Mouse (Mus musculus): ENCODE results near the gene Ndufs5. TPM values are rescaled to one million over a fixed set of nuclear protein-coding genes. Genes with fewer than 3 reads are reported as not detected.

The Ndufs5 gene
- polyA plus RNA-seq, 1 experiment from 2014 or later: 324 TPM

GRCm38 (mm10) chr4:123686368-123687024 is 31.5 kb downstream of the Ndufs5 start:
- H3K27me3 ChIP-seq: peaks cover 17% of the 10 kb centered on the region
- WGBS: under 1% methylated on average over 56 of the region's 56 CpGs
- H3K4me3 ChIP-seq: peak overlapping the region; percentile 81
- H3K27ac ChIP-seq: peak overlapping the region; percentile 28; the same call in 1 of the 2 replicates
- H3K9ac ChIP-seq: peak overlapping the region; percentile 85
- peaks cover 24% of the 10 kb centered on the region for H3K4me1 ChIP-seq
- peak; percentile 15; the same call in 1 of the 2 replicates for ATAC-seq (ENCODE audit: insufficient number of reproducible peaks, insufficient read depth, low FRiP score, low TSS enrichment, low read depth)
- no peaks in the 10 kb centered on the region for H3K36me3 ChIP-seq
- H3K9me3 ChIP-seq: no peaks in the 10 kb centered on the region
- peak overlapping the region; percentile 100 for H3K4me2 ChIP-seq

GRCm38 (mm10) chr4:123685506-123686242 is 32.3 kb downstream of the Ndufs5 start:
- Histone ChIP-seq H3K27me3 (peaks cover 17% of the 10 kb centered on the region), H3K27ac (no peak overlapping the region), H3K4me1 (peaks cover 32% of the 10 kb centered on the region), H3K4me3 (peak overlapping the region; percentile 81), H3K36me3 (no peaks in the 10 kb centered on the region), H3K9ac (peak overlapping the region; percentile 27; the same call in 1 of the 2 replicates), H3K4me2 (peak overlapping the region; percentile 100), H3K9me3 (no peaks in the 10 kb centered on the region)
- WGBS: 52% methylated on average over 8 of the region's 8 CpGs
- ATAC-seq (ENCODE audit: insufficient number of reproducible peaks, insufficient read depth, low FRiP score, low TSS enrichment, low read depth): no peak

DNA sequence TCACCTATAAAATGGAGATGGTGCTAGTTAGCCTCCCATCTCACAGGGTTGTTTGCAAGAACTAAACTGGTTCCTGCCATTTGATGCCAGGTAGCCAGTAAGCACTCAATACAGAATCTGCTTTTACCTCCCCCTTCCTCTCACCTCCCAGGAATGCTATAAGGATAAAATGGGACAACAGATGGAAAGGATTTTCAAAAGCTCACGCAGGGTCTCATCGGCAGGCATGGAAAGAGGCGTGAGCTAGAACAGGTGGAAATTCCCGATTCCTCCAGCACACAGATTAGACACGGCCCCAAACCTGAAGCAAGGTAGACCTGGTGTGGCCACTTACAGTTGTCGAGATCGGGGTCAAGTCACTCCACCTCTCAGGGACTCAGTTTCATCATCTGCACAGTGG is 33.0 kb downstream of the Ndufs5 start:
- H3K36me3 ChIP-seq: no peaks in the 10 kb centered on the region
- H3K27me3 ChIP-seq: peaks cover 17% of the 10 kb centered on the region
- no peak overlapping the region for H3K9ac ChIP-seq
- no peak for ATAC-seq (ENCODE audit: insufficient number of reproducible peaks, insufficient read depth, low FRiP score, low TSS enrichment, low read depth)
- H3K4me1 ChIP-seq: peaks cover 35% of the 10 kb centered on the region
- H3K27ac ChIP-seq: no peak overlapping the region
- 60% methylated on average over 7 of the region's 7 CpGs for WGBS
- no peaks in the 10 kb centered on the region for H3K9me3 ChIP-seq
- no peak overlapping the region; the same call in 1 of the 2 replicates for H3K4me2 ChIP-seq
- no peak overlapping the region for H3K4me3 ChIP-seq

DNA sequence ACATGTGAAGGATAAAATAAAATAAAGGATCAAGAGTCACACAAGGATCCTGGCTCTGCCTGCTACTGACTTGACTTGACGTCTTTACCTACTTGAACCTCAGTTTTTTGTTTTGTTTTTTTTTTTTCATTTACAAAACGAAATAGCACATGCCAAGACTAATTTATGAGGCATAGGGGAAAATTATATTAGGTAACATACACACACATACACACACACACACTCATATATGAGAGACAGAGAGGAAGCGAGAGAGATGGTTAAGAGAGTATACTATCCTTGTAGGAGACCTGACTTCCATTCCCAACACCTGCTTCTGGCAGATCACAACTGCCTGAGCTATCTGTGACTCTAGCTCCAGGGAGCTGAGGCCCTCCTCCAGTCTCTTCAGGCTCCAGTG is 33.7 kb downstream of the Ndufs5 start, which contains the start of gene Macf1:
TSS of gene Macf1 (minus strand) at position 101 of the 400 bp plus-strand sequence.
- ATAC-seq (ENCODE audit: insufficient number of reproducible peaks, insufficient read depth, low FRiP score, low TSS enrichment, low read depth): no peak
- H3K36me3 ChIP-seq: no peaks in the 10 kb centered on the region
- no peak within 1 kb of the TSS for H3K4me3 ChIP-seq
- 83% methylated on average over 3 of the region's 3 CpGs for WGBS
- H3K27me3 ChIP-seq: peaks cover 17% of the 10 kb centered on the region
- no peak within 1 kb of the TSS for H3K27ac ChIP-seq
- H3K4me1 ChIP-seq: peaks cover 35% of the 10 kb centered on the region
- no peak within 1 kb of the TSS for H3K9ac ChIP-seq
- H3K9me3 ChIP-seq: no peaks in the 10 kb centered on the region
- no peak within 1 kb of the TSS for H3K4me2 ChIP-seq

GRCm38 (mm10) chr4:123682291-123682690 is 35.7 kb downstream of the Ndufs5 start:
- peaks cover 17% of the 10 kb centered on the region for H3K27me3 ChIP-seq
- H3K4me3 ChIP-seq: no peak overlapping the region
- WGBS: 88% methylated on average over 8 of the region's 8 CpGs
- H3K4me2 ChIP-seq: no peak overlapping the region
- H3K4me1 ChIP-seq: peaks cover 35% of the 10 kb centered on the region
- H3K9me3 ChIP-seq: no peaks in the 10 kb centered on the region
- H3K9ac ChIP-seq: no peak overlapping the region
- no peaks in the 10 kb centered on the region for H3K36me3 ChIP-seq
- no peak overlapping the region for H3K27ac ChIP-seq
- no peak for ATAC-seq (ENCODE audit: insufficient number of reproducible peaks, insufficient read depth, low FRiP score, low TSS enrichment, low read depth)

- Histone ChIP-seq H3K4me3 (no peak overlapping the region), H3K4me2 (no peak overlapping the region), H3K36me3 (no peaks in the 10 kb centered on the region), H3K27me3 (peaks cover 9% of the 10 kb centered on the region), H3K4me1 (peaks cover 41% of the 10 kb centered on the region), H3K27ac (no peak overlapping the region), H3K9ac (no peak overlapping the region), H3K9me3 (no peaks in the 10 kb centered on the region)
- 39% methylated on average over 7 of the region's 7 CpGs for WGBS
- no peak for ATAC-seq (ENCODE audit: insufficient number of reproducible peaks, insufficient read depth, low FRiP score, low TSS enrichment, low read depth)
These were observed 37.0 kb downstream of the Ndufs5 start for GRCm38 (mm10) chr4:123680962-123681361.

DNA sequence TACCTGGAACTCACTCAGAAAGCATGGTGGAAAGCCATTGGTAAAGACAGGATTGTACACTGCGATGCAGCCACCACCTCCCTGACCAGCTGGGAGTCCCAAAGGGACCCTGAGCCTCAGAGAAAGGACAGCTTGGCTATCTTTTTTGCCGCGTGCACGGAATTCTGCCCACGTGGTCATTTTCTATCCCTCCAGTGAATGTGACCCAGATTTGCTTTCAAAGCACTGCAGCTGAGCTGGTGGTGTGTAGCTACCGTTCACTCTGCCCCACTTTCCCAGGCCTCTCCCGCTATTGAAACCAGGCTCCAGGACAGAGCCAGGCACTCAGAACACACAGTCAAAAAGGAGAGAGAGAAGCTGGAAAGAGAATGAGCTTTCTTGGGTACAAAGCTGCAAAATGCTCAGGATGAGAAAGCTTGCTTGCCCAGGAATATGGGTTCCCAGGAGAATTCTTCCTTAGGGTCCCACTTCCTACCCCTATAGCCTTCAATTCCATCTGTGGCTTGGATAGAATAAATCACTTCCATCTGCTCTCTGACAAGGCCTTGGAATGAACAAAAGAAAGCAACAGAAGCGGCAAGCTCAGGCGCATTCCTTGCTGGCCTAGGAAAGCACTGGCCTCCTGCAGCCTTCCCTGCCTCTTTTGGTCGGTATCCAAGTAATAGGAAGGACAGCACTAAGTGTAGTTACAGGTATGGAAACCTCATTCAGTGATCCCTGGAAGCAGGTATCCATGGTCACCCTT is 40.8 kb downstream of the Ndufs5 start:
- Histone ChIP-seq H3K9me3 (no peaks in the 10 kb centered on the region), H3K4me2 (peak overlapping the region; percentile 22), H3K4me3 (no peak overlapping the region), H3K4me1 (peaks cover 40% of the 10 kb centered on the region), H3K27ac (peak overlapping the region; percentile 83), H3K9ac (peak overlapping the region; percentile 54), H3K36me3 (no peaks in the 10 kb centered on the region), H3K27me3 (no peaks in the 10 kb centered on the region)
- 26% methylated on average over 10 of the region's 10 CpGs for WGBS
- ATAC-seq (ENCODE audit: insufficient number of reproducible peaks, insufficient read depth, low FRiP score, low TSS enrichment, low read depth): no peak

- no peak for ATAC-seq (ENCODE audit: insufficient number of reproducible peaks, insufficient read depth, low FRiP score, low TSS enrichment, low read depth)
- H3K4me1 ChIP-seq: peaks cover 24% of the 10 kb centered on the region
- no peak overlapping the region for H3K27ac ChIP-seq
- no peaks in the 10 kb centered on the region for H3K27me3 ChIP-seq
- no peak overlapping the region for H3K9ac ChIP-seq
- peaks cover 10% of the 10 kb centered on the region; the same call in 1 of the 2 replicates for H3K36me3 ChIP-seq
- no peaks in the 10 kb centered on the region for H3K9me3 ChIP-seq
- no peak overlapping the region for H3K4me3 ChIP-seq
- H3K4me2 ChIP-seq: no peak overlapping the region
These were observed 47.4 kb downstream of the Ndufs5 start for GRCm38 (mm10) chr4:123670598-123670997.

- no peak overlapping the region for H3K9ac ChIP-seq
- peaks cover 24% of the 10 kb centered on the region for H3K4me1 ChIP-seq
- peaks cover 10% of the 10 kb centered on the region; the same call in 1 of the 2 replicates for H3K36me3 ChIP-seq
- H3K4me3 ChIP-seq: no peak overlapping the region
- 66% methylated on average over 6 of the region's 6 CpGs for WGBS
- no peaks in the 10 kb centered on the region for H3K9me3 ChIP-seq
- no peak overlapping the region for H3K4me2 ChIP-seq
- H3K27me3 ChIP-seq: no peaks in the 10 kb centered on the region
- ATAC-seq (ENCODE audit: insufficient number of reproducible peaks, insufficient read depth, low FRiP score, low TSS enrichment, low read depth): no peak
- no peak overlapping the region for H3K27ac ChIP-seq
These were observed 48.3 kb downstream of the Ndufs5 start for GRCm38 (mm10) chr4:123669696-123670095.

- peaks cover 10% of the 10 kb centered on the region; the same call in 1 of the 2 replicates for H3K36me3 ChIP-seq
- H3K9me3 ChIP-seq: no peaks in the 10 kb centered on the region
- H3K4me1 ChIP-seq: peaks cover 35% of the 10 kb centered on the region
- no peak for ATAC-seq (ENCODE audit: insufficient number of reproducible peaks, insufficient read depth, low FRiP score, low TSS enrichment, low read depth)
- H3K27ac ChIP-seq: peak overlapping the region; percentile 12; the same call in 1 of the 2 replicates
- H3K4me3 ChIP-seq: no peak overlapping the region
- 32% methylated on average over 1 of the region's 1 CpGs for WGBS
- no peak overlapping the region for H3K9ac ChIP-seq
- H3K27me3 ChIP-seq: no peaks in the 10 kb centered on the region
- H3K4me2 ChIP-seq: no peak overlapping the region
These were observed 50.6 kb downstream of the Ndufs5 start for GRCm38 (mm10) chr4:123667260-123667867.

GRCm38 (mm10) chr4:123666517-123666916 is 51.5 kb downstream of the Ndufs5 start:
- Histone ChIP-seq H3K27me3 (no peaks in the 10 kb centered on the region), H3K36me3 (peaks cover 8% of the 10 kb centered on the region; the same call in 1 of the 2 replicates), H3K4me3 (no peak overlapping the region), H3K9me3 (no peaks in the 10 kb centered on the region), H3K4me1 (peaks cover 43% of the 10 kb centered on the region), H3K9ac (no peak overlapping the region), H3K4me2 (no peak overlapping the region), H3K27ac (no peak overlapping the region)
- WGBS: 93% methylated on average over 1 of the region's 1 CpGs
- no peak for ATAC-seq (ENCODE audit: insufficient number of reproducible peaks, insufficient read depth, low FRiP score, low TSS enrichment, low read depth)
